Mouse (Mus musculus) spleen, adult 2 months (tissue): ENCODE measurements around the gene Macrod2.

Experiments
- CTCF ChIP-seq: fragments of 200-500 bp; IDR thresholded peaks from 2 replicates; pipeline ENCODE4 v1.5.1; 2011; ENCODE audit warnings: mild to moderate bottlenecking, inconsistent platforms; ENCODE audit not compliant: insufficient read depth, insufficient read length, insufficient replicate concordance; ENCODE audit errors: extremely low read depth
- POLR2A ChIP-seq: fragments of 200-500 bp; IDR thresholded peaks from 2 replicates; pipeline ENCODE4 v1.6.1; 2011; ENCODE audit warnings: low read depth, low read length, inconsistent platforms

DNA sequence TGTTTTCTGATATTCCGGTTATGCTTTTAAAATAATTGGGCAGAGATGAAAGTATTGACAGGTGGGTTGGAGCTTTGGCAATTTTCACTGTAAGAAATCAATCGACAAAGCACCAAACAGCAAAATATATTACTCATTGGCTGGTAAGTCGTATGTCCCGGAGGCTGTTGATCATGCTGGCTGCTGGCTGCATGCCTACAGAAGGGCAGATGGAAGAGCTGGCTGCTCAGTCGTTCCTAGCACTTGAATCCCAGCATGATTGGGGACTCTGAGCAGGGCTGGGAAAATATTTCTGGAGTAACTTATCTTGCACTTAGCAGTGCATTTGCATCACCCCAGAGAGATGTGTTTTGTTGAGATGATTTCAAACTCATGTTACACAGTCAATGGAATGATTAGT lies 1223.1 kb downstream of the Macrod2 start:
- TF ChIP-seq CTCF (no peak), POLR2A (no peak)
